Mouse (Mus musculus): ENCODE data around the gene Irf9.

DNA sequence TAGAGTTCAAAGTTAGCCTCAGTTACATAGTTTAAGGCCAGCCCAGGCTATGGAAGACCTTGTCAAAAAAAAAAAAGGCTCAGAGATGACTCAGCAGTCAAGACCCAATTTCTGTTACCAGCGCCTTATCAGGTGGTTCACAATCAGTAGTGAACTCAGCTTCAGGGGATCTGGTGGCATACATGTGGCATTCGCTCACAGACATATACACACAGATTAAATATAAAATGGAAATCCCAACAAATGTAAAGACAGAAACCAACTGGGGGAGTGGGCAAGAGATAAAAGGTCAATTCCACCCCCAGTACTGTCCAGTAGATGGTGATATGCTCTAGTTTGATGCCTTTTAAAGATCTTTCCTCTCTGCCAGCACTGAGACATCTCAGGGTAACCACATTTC is 17.2 kb upstream of the Irf9 start:
- no peak for TF ChIP-seq CTCF (IDR thresholded peaks at IDR 0.05; ENCODE audit: low read depth, low read length)
- TF ChIP-seq POLR2A (IDR thresholded peaks at IDR 0.05; ENCODE audit: insufficient read depth, low read length) = no peak
- TF ChIP-seq EP300 (IDR thresholded peaks at IDR 0.05; ENCODE audit: insufficient read depth, low read depth, low read length) = no peak

Data from ES-Bruce4 (cell line).